Mouse (Mus musculus) hindlimb bud, embryonic 11.5 days (tissue): Measurements from ENCODE around the gene Olfr896-ps1.

Source experiments
- DNase-seq: peaks from one replicate; pipeline ENCODE4 v3.0.0-alpha.2; 2012; ENCODE audit warnings: low read depth, low spot score; ENCODE audit errors: extremely low spot score

Gene Olfr896-ps1

DNA sequence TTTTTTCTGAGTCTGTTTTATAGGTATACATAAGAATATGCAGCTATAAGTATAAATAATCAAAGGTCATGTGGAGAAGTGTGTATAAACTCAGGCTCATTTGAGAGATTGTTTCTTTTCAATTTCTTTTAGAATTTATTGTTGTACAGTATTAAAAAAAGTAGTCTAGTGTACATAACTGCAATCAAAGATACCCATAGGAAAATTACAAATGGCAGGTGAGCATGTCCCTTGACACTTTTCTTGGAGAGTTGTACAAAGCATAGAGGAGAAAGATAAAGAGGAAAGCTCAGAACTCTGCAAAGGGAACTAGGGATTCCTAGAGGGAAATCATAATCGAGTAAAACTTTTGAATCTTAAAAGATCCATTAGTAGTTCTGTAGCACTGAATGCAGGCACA is at the start of gene Olfr896-ps1:
Gene Olfr896-ps1 (plus strand): TSS at position 301 of the 400 bp plus-strand sequence.
- no peak for DNase-seq

DNA sequence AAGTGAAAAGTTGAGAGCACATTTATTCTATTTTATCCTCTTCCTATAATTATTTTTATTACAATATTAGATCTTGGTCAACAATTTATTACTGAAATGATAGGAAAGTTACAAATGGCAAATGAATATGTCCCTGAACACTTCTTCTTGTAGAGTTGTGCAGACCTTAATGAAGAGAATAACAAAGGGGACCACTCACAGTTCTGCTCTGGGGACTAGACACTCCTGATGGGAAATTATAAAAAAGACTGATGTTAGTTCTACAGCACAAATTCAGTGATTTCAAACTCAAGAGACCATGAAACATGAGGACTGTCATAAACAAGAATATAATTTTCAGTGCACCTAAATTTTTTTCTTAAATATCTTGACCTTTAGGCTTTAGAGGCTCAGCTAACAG is 38.4 kb upstream of the Olfr896-ps1 start, which contains the start of gene Olfr143:
Gene Olfr143 (plus strand): TSS at position 301 of the 400 bp plus-strand sequence.
- no peak for DNase-seq

DNA sequence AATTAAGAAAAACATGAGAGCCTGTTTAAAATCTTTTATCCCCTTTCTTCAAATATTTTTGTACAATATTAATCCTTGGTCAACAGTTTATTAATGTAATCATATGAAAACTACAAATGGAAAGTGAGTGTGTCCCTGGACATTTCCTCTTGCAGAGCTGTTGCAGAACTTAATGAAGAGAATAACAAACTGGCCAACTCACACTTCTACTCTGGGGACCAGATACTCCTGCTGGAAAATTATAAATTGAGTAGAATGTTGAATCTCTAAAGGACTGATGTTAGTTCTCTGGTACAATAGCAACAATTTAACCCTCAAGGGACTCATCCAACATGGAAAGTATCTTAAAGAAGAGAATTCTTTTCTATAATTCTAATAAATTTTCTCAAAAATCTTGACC is 23.4 kb upstream of the Olfr896-ps1 start, which contains the start of gene Olfr895:
Gene Olfr895 (plus strand): TSS at position 301 of the 400 bp plus-strand sequence.
- no peak for DNase-seq

DNA sequence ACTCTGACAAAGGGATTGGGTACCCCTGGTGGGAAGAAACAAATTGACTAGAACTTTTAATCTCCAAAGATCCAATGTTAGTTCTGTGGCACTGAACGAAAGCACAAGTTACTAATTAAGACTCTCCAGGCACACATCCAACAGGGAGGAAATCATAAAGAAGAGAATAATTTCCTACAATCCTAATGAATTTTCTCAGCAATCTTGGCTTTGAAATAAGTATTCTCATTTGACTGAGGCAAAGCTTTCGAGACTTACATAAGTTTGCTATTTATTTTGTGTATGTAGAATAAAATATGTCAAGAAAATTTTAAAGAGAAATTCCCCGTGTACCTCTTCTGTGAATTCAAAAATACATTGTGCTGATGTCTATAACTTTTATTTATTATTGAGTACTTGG is 37.9 kb downstream of the Olfr896-ps1 start, which contains the start of gene Olfr25:
Gene Olfr25 (plus strand): TSS at position 301 of the 400 bp plus-strand sequence.
- no peak for DNase-seq
